Mouse (Mus musculus) left cerebral cortex, postnatal 36 days (tissue): ENCODE results near the gene Ccdc34. TPM values are rescaled to one million over a fixed set of nuclear protein-coding genes. Genes with fewer than 3 reads are reported as not detected.

ENCODE experiments used
- DNase-seq, 2 experiments: peaks; one replicate each; pipeline ENCODE4 v3.0.0; 2021 to 2022; ENCODE audit warnings: low spot score in 2 of 2, mixed read lengths in 1 of 2
- intact Hi-C: fragments of 180-260 bp; cut with DNase I; formaldehyde crosslinking; loops from one replicate; pipeline ENCODE4 v1.15.1; 2025
- total RNA-seq, 2 experiments: library from RNA; stranded (reverse); gene quantifications; 2 replicates each; pipeline ENCODE4 v1.2.3; 2021

Ccdc34 gene
- total RNA-seq, 2 experiments from 2014 or later: 12.1 to 14.4 TPM

GRCm38 (mm10) chr2:110192702-110193312 lies 175.2 kb downstream of the Ccdc34 start:
- DNase-seq: no peak
- intact Hi-C loops: no loop called here

GRCm38 (mm10) chr2:110196551-110196950 lies 178.9 kb downstream of the Ccdc34 start:
- intact Hi-C loops: no loop called here
- DNase-seq: no peak

GRCm38 (mm10) chr2:110199648-110200047 lies 182.0 kb downstream of the Ccdc34 start:
- intact Hi-C loops: loop anchor here (10.0 kb wide), 2 partner anchors 135 to 185 kb away; partner anchors contain the start of gene Ccdc34
- DNase-seq: no peak

GRCm38 (mm10) chr2:110201770-110202169 lies 184.2 kb downstream of the Ccdc34 start:
- intact Hi-C loops: loop anchor here (10.0 kb wide), 2 partner anchors 137 to 187 kb away; partner anchors contain the start of gene Ccdc34
- no peak for DNase-seq

GRCm38 (mm10) chr2:110202716-110203497 lies 185.3 kb downstream of the Ccdc34 start:
- intact Hi-C loops: loop anchor here (10.0 kb wide), 2 partner anchors 138 to 188 kb away; partner anchors contain the start of gene Ccdc34
- DNase-seq: no peak

- DNase-seq: no peak
- intact Hi-C loops: loop anchor here (10.0 kb wide), 2 partner anchors 139 to 189 kb away; partner anchors contain the start of gene Ccdc34
These were observed 186.6 kb downstream of the Ccdc34 start for GRCm38 (mm10) chr2:110204169-110204568.

- intact Hi-C loops: loop anchor here (1.0 to 10.0 kb wide), 3 partner anchors 140 to 301 kb away; partner anchors contain the start of gene Ccdc34
- peak; percentile 62 to 73 for DNase-seq
These were observed 187.2 kb downstream of the Ccdc34 start for GRCm38 (mm10) chr2:110204705-110205318.

GRCm38 (mm10) chr2:110210508-110211496 lies 193.2 kb downstream of the Ccdc34 start:
- DNase-seq: no peak
- intact Hi-C loops: no loop called here

- intact Hi-C loops: no loop called here
- no peak for DNase-seq
These were observed 196.7 kb downstream of the Ccdc34 start for GRCm38 (mm10) chr2:110214278-110214677.

GRCm38 (mm10) chr2:110214991-110215684 lies 197.5 kb downstream of the Ccdc34 start:
- intact Hi-C loops: no loop called here
- DNase-seq: no peak

GRCm38 (mm10) chr2:110215685-110216058 lies 198.1 kb downstream of the Ccdc34 start:
- intact Hi-C loops: no loop called here
- DNase-seq: no peak

- intact Hi-C loops: loop anchor here (10.0 kb wide), 1 partner anchor 144 kb away; the partner anchor contains the start of gene Fibin
- no peak for DNase-seq
These were observed 202.9 kb downstream of the Ccdc34 start for GRCm38 (mm10) chr2:110220492-110220891.

GRCm38 (mm10) chr2:110222793-110223192 lies 205.2 kb downstream of the Ccdc34 start:
- no peak for DNase-seq
- intact Hi-C loops: loop anchor here (10.0 kb wide), 1 partner anchor 142 kb away; the partner anchor contains the start of gene Fibin

Other genes with a start within 250 kb of the Ccdc34 start
- 10 to 100 TPM; 66.9 to 76.8 TPM for gene Lin7c, start 127.0 kb upstream of the Ccdc34 start, total RNA-seq
- gene Lgr4, start 100.2 kb upstream of the Ccdc34 start, total RNA-seq: 10 to 100 TPM; 23.7 to 26.2 TPM